Mouse (Mus musculus): Measurements from ENCODE around the gene Htr2a. TPM values are rescaled to one million over a fixed set of nuclear protein-coding genes. Genes with fewer than 3 reads are reported as not detected.

Gene Htr2a
- polyA plus RNA-seq, 1 experiment = 0.19 TPM

GRCm38 (mm10) chr14:74638071-74638470, 2.6 kb upstream of the Htr2a start:
- Histone ChIP-seq H3K4me3 (ENCODE audit: extremely low read depth, insufficient read depth, insufficient read length) (no peak overlapping the region), H3K36me3 (ENCODE audit: control insufficient read depth, insufficient read depth, low read length) (no peaks in the 10 kb centered on the region), H3K27me3 (ENCODE audit: control insufficient read depth, insufficient read depth, low read length) (no peaks in the 10 kb centered on the region; the same call in none of the 2 replicates), H3K4me1 (ENCODE audit: control insufficient read depth, insufficient read depth, insufficient read length) (no peaks in the 10 kb centered on the region; the same call in 1 of the 2 replicates), H3K27ac (ENCODE audit: insufficient read depth, low read length) (no peak overlapping the region)
- no peak for TF ChIP-seq POLR2A (IDR thresholded peaks at IDR 0.05; ENCODE audit: low read depth, low read length)
- TF ChIP-seq CTCF (IDR thresholded peaks at IDR 0.05; ENCODE audit: extremely low read depth, insufficient read depth, insufficient read length, insufficient replicate concordance) = no peak
- 83% methylated on average over 4 of the region's 4 CpGs for WGBS
- DNase-seq (ENCODE audit: low read depth in 1 of 2, low spot score in 2 of 2) = no peak

GRCm38 (mm10) chr14:74641668-74642230, 1.1 kb downstream of the Htr2a start:
- no peak for DNase-seq (ENCODE audit: low read depth in 1 of 2, low spot score in 2 of 2)
- 10% methylated on average over 17 of the region's 17 CpGs for WGBS
- no peaks in the 10 kb centered on the region for H3K36me3 ChIP-seq (ENCODE audit: control insufficient read depth, insufficient read depth, low read length)
- no peak for TF ChIP-seq POLR2A (IDR thresholded peaks at IDR 0.05; ENCODE audit: low read depth, low read length)
- no peak for TF ChIP-seq CTCF (IDR thresholded peaks at IDR 0.05; ENCODE audit: extremely low read depth, insufficient read depth, insufficient read length, insufficient replicate concordance)
- no peak overlapping the region for H3K27ac ChIP-seq (ENCODE audit: insufficient read depth, low read length)
- H3K4me1 ChIP-seq (ENCODE audit: control insufficient read depth, insufficient read depth, insufficient read length) = no peaks in the 10 kb centered on the region; the same call in 1 of the 2 replicates
- peak overlapping the region; percentile 15 for H3K4me3 ChIP-seq (ENCODE audit: extremely low read depth, insufficient read depth, insufficient read length)
- H3K27me3 ChIP-seq (ENCODE audit: control insufficient read depth, insufficient read depth, low read length) = no peaks in the 10 kb centered on the region; the same call in none of the 2 replicates

GRCm38 (mm10) chr14:74643296-74643695, 2.7 kb downstream of the Htr2a start:
- no peaks in the 10 kb centered on the region; the same call in 1 of the 2 replicates for H3K4me1 ChIP-seq (ENCODE audit: control insufficient read depth, insufficient read depth, insufficient read length)
- no peak overlapping the region for H3K27ac ChIP-seq (ENCODE audit: insufficient read depth, low read length)
- peak; percentile 73; the same call in 1 of the 2 replicates for TF ChIP-seq CTCF (IDR thresholded peaks at IDR 0.05; ENCODE audit: extremely low read depth, insufficient read depth, insufficient read length, insufficient replicate concordance)
- no peak for TF ChIP-seq POLR2A (IDR thresholded peaks at IDR 0.05; ENCODE audit: low read depth, low read length)
- peak; percentile 19 to 60 for DNase-seq (ENCODE audit: low read depth in 1 of 2, low spot score in 2 of 2)
- H3K27me3 ChIP-seq (ENCODE audit: control insufficient read depth, insufficient read depth, low read length) = no peaks in the 10 kb centered on the region; the same call in none of the 2 replicates
- no peaks in the 10 kb centered on the region for H3K36me3 ChIP-seq (ENCODE audit: control insufficient read depth, insufficient read depth, low read length)
- 0% methylated on average over 4 of the region's 4 CpGs for WGBS
- 0 out of 2 replicates have a peak overlapping the region, but pooled peaks have one; percentile 3 for H3K4me3 ChIP-seq (ENCODE audit: extremely low read depth, insufficient read depth, insufficient read length)

GRCm38 (mm10) chr14:74646107-74646793, 5.6 kb downstream of the Htr2a start:
- peak in 1 of 2 experiments; percentile 1 for DNase-seq (ENCODE audit: low read depth in 1 of 2, low spot score in 2 of 2)
- no peak for TF ChIP-seq CTCF (IDR thresholded peaks at IDR 0.05; ENCODE audit: extremely low read depth, insufficient read depth, insufficient read length, insufficient replicate concordance)
- TF ChIP-seq POLR2A (IDR thresholded peaks at IDR 0.05; ENCODE audit: low read depth, low read length) = no peak
- no peaks in the 10 kb centered on the region; the same call in 1 of the 2 replicates for H3K4me1 ChIP-seq (ENCODE audit: control insufficient read depth, insufficient read depth, insufficient read length)
- WGBS = 6% methylated on average over 11 of the region's 11 CpGs
- no peaks in the 10 kb centered on the region for H3K36me3 ChIP-seq (ENCODE audit: control insufficient read depth, insufficient read depth, low read length)
- H3K4me3 ChIP-seq (ENCODE audit: extremely low read depth, insufficient read depth, insufficient read length) = no peak overlapping the region
- no peak overlapping the region for H3K27ac ChIP-seq (ENCODE audit: insufficient read depth, low read length)
- no peaks in the 10 kb centered on the region; the same call in 1 of the 2 replicates for H3K27me3 ChIP-seq (ENCODE audit: control insufficient read depth, insufficient read depth, low read length)

- Histone ChIP-seq H3K4me3 (ENCODE audit: extremely low read depth, insufficient read depth, insufficient read length) (no peak overlapping the region), H3K36me3 (ENCODE audit: control insufficient read depth, insufficient read depth, low read length) (no peaks in the 10 kb centered on the region), H3K27ac (ENCODE audit: insufficient read depth, low read length) (no peak overlapping the region), H3K4me1 (ENCODE audit: control insufficient read depth, insufficient read depth, insufficient read length) (no peaks in the 10 kb centered on the region), H3K27me3 (ENCODE audit: control insufficient read depth, insufficient read depth, low read length) (no peaks in the 10 kb centered on the region)
- TF ChIP-seq CTCF (IDR thresholded peaks at IDR 0.05; ENCODE audit: extremely low read depth, insufficient read depth, insufficient read length, insufficient replicate concordance) (no peak), POLR2A (IDR thresholded peaks at IDR 0.05; ENCODE audit: low read depth, low read length) (no peak)
- DNase-seq (ENCODE audit: low read depth in 1 of 2, low spot score in 2 of 2) = no peak
- 88% methylated on average over 6 of the region's 6 CpGs for WGBS
Measured at GRCm38 (mm10) chr14:74650001-74650400, 9.4 kb downstream of the Htr2a start.

- DNase-seq (ENCODE audit: low read depth in 1 of 2, low spot score in 2 of 2) = no peak
- Histone ChIP-seq H3K27ac (ENCODE audit: insufficient read depth, low read length) (no peak overlapping the region), H3K4me3 (ENCODE audit: extremely low read depth, insufficient read depth, insufficient read length) (no peak overlapping the region), H3K4me1 (ENCODE audit: control insufficient read depth, insufficient read depth, insufficient read length) (no peaks in the 10 kb centered on the region), H3K27me3 (ENCODE audit: control insufficient read depth, insufficient read depth, low read length) (no peaks in the 10 kb centered on the region), H3K36me3 (ENCODE audit: control insufficient read depth, insufficient read depth, low read length) (no peaks in the 10 kb centered on the region)
- TF ChIP-seq POLR2A (IDR thresholded peaks at IDR 0.05; ENCODE audit: low read depth, low read length) (no peak), CTCF (IDR thresholded peaks at IDR 0.05; ENCODE audit: extremely low read depth, insufficient read depth, insufficient read length, insufficient replicate concordance) (no peak)
- WGBS = 8% methylated on average over 4 of the region's 4 CpGs
Measured at GRCm38 (mm10) chr14:74651678-74652077, 11.0 kb downstream of the Htr2a start.

- H3K4me1 ChIP-seq (ENCODE audit: control insufficient read depth, insufficient read depth, insufficient read length) = no peaks in the 10 kb centered on the region
- no peak for DNase-seq (ENCODE audit: low read depth in 1 of 2, low spot score in 2 of 2)
- H3K36me3 ChIP-seq (ENCODE audit: control insufficient read depth, insufficient read depth, low read length) = no peaks in the 10 kb centered on the region
- no peak overlapping the region for H3K27ac ChIP-seq (ENCODE audit: insufficient read depth, low read length)
- TF ChIP-seq CTCF (IDR thresholded peaks at IDR 0.05; ENCODE audit: extremely low read depth, insufficient read depth, insufficient read length, insufficient replicate concordance) = no peak
- TF ChIP-seq POLR2A (IDR thresholded peaks at IDR 0.05; ENCODE audit: low read depth, low read length) = no peak
- 78% methylated on average over 7 of the region's 7 CpGs for WGBS
- no peaks in the 10 kb centered on the region for H3K27me3 ChIP-seq (ENCODE audit: control insufficient read depth, insufficient read depth, low read length)
- H3K4me3 ChIP-seq (ENCODE audit: extremely low read depth, insufficient read depth, insufficient read length) = no peak overlapping the region
Measured at GRCm38 (mm10) chr14:74657227-74657626, 16.6 kb downstream of the Htr2a start.

All from spleen, adult 2 months (tissue).